Mouse (Mus musculus) gastrocnemius, postnatal 36 days (tissue): ENCODE measurements around the gene Sult3a2. TPM values are rescaled to one million over a fixed set of nuclear protein-coding genes. Genes with fewer than 3 reads are reported as not detected.
"Not testable (repeated sequence)": the region's sequence is repeated elsewhere in the genome, so short reads cannot be mapped to it uniquely, and the experiment has no call there.

Source experiments
- DNase-seq, 2 experiments: peaks; one replicate each; pipeline ENCODE4 v3.0.0; 2022
- intact Hi-C: fragments of 180-260 bp; cut with DNase I; formaldehyde crosslinking; loops from one replicate; pipeline ENCODE4 v1.15.1; 2025
- long read RNA-seq, 2 experiments: library from polyadenylated mRNA; stranded (forward); transcript quantifications; one replicate each; pipeline ENCODE4 v2.0.0; 2021
- total RNA-seq, 2 experiments: library from RNA; stranded (reverse); gene quantifications; 2 replicates each; pipeline ENCODE4 v1.2.3; 2021

The Sult3a2 gene
- not detected for total RNA-seq
- long read RNA-seq, experiment 1: 0 reads
- long read RNA-seq, experiment 2: 0 reads

GRCm38 (mm10) chr10:33786604-33787003 lies at the start of gene Sult3a2:
Gene Sult3a2 (minus strand): TSS chr10:33786704.
- intact Hi-C loops: no loop called here
- no peak for DNase-seq

- no peak for DNase-seq
- intact Hi-C loops: no loop called here
Measured at GRCm38 (mm10) chr10:33820892-33821291, 34.4 kb upstream of the Sult3a2 start.

- no peak for DNase-seq
- intact Hi-C loops: no loop called here
Measured at GRCm38 (mm10) chr10:33816923-33817322, 30.4 kb upstream of the Sult3a2 start.

GRCm38 (mm10) chr10:33814266-33814665 lies 27.8 kb upstream of the Sult3a2 start:
- intact Hi-C loops: no loop called here
- no peak for DNase-seq

GRCm38 (mm10) chr10:33811807-33812206 lies 25.3 kb upstream of the Sult3a2 start:
- intact Hi-C loops: no loop called here
- no peak for DNase-seq

- intact Hi-C loops, DNase-seq: not testable (repeated sequence)
Measured at GRCm38 (mm10) chr10:33797221-33797949, 10.9 kb upstream of the Sult3a2 start.

- intact Hi-C loops: not testable (repeated sequence)
Measured at GRCm38 (mm10) chr10:33796269-33796915, 9.9 kb upstream of the Sult3a2 start.

GRCm38 (mm10) chr10:33792166-33792565 lies 5.7 kb upstream of the Sult3a2 start:
- intact Hi-C loops, DNase-seq: not testable (repeated sequence)

More at GRCm38 (mm10) chr10:33796269-33796915, 9.9 kb upstream of the Sult3a2 start:
- not testable (repeated sequence) for DNase-seq

GRCm38 (mm10) chr10:33787541-33787940 lies 1.0 kb upstream of the Sult3a2 start:
- no peak for DNase-seq
- intact Hi-C loops: no loop called here

GRCm38 (mm10) chr10:33735251-33735650 lies 51.3 kb downstream of the Sult3a2 start:
- DNase-seq, intact Hi-C loops: not testable (repeated sequence)

GRCm38 (mm10) chr10:33733241-33733640 lies 53.3 kb downstream of the Sult3a2 start:
- DNase-seq: no peak
- intact Hi-C loops: no loop called here

- DNase-seq: no peak
- intact Hi-C loops: no loop called here
Measured at GRCm38 (mm10) chr10:33732409-33733185, 53.9 kb downstream of the Sult3a2 start.

GRCm38 (mm10) chr10:33723764-33724163 lies 62.7 kb downstream of the Sult3a2 start:
- intact Hi-C loops: no loop called here
- DNase-seq: no peak

- intact Hi-C loops: no loop called here
- no peak for DNase-seq
Measured at GRCm38 (mm10) chr10:33721827-33722438, 64.6 kb downstream of the Sult3a2 start.

Other genes starting within 250 kb of the Sult3a2 start
- under 1 TPM in 1 of 2 experiments, not detected in 1; 0.10 TPM for gene Clvs2, start 161.9 kb downstream of the Sult3a2 start, total RNA-seq
- gene Sult3a1, start 71.0 kb upstream of the Sult3a2 start, total RNA-seq: not detected
- not detected for gene Rsph4a, start 118.4 kb upstream of the Sult3a2 start, total RNA-seq
- gene Zup1, start 164.6 kb upstream of the Sult3a2 start, total RNA-seq: 1 to 10 TPM; 4.1 to 6.8 TPM
- gene Rwdd1, start 232.9 kb upstream of the Sult3a2 start, total RNA-seq: 100 to 1,000 TPM; 129 to 133 TPM